Mouse (Mus musculus) 416B (cell line): ENCODE measurements at regions not wholly inside any gene's neighbourhood (a gene's known extent, or its start where the extent isn't known, plus 50 kb on each side); places are given as distances from the start of the nearest gene placed in this dataset.
A peak's percentile ranks its signal among the peaks of the same experiment; 100 is the strongest.

Experiments used
- DNase-seq: peaks from one replicate; pipeline ENCODE4 v3.0.0; 2011; ENCODE audit warnings: low read depth

DNA sequence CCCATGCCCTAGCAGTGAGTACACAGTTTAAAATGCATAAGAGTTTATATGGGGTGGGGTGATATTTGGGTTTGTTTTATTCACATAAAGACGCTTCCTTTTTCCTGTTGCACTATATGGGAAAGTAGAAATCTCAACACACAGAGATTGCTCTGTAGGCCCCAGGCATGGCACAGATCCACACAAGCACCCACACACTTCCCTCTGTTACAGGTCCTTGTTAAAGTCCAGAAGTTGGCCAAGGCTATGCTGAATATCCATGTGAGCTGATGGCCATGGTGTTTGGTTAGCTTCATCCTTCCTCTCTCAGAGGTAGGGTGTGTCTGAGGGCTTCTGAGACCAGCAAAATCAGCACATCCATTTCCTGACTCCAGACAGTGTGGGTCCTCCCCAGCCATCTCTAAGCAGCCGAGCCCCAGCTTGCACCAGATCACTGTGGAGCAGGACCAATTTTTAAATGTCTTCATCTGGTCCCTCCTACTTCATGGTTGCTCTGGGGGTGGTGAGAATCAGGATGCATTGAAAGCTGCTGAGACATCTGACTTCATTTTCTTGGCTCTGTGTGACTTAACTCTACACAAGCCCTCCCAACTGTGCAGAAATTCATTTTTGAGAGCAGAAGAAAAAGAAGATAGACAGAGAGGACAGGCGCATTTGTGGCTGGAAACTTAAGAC is 360.3 kb upstream of the Nr3c2 start:
- DNase-seq, result peak; percentile 19

DNA sequence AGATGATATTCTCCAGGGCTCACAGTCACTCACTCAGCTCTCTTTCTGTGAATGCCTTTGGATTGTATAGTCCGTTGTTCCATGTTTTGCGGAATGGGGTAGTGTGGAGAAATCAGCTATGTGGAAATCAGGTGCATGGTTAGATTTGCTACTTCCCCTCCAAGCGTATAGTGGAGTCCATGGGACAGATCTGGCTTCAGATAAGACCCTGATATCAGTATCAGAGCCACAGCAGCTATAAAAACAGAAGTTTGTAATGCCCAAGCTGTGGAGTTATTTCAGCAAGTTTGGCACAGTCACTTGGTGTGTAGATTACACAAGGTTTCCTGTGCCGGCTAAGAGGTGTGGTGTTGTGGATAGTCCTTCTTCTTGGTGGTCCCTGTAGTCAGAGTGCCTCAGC is 359.6 kb upstream of the Nr3c2 start:
- DNase-seq, result peak; percentile 84

DNA sequence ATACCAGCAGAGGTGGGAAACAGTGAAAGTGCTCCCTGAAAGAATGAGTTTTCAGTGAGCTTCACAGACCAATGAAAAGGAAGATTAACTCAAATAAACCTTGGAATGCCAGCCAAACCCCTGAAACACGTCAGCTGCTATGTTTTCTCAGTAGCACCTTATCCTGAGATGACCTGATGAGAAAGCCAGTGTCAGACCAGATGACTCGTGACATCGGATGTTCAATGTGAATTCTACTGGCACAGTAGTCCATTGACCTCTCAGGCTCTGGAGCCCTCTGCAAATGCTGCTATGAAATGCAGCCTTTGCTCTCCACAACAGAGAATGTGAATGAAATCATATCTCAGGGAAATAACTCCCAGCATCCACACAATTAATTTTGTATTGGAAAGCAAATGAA is 358.6 kb upstream of the Nr3c2 start:
- no peak for DNase-seq

DNA sequence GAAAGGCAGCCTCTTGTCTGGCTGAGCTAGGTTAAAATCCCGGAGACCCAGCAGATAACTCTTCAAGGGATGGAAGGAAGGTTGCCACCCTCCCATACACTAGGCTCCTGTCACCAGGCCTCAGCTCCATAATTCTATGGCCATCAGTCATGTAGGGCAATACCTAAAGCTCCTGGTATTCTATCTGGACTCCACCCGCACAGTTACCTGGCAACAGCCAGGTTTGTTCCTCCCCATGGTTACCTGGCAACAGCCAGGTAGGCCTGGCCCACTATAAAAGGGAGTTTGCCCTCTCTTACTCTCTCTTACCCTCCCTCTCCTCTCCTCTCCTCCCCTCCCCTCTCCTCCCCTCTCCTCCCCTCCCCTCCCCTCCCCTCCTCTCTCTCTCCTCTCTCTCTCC is 347.6 kb upstream of the Nr3c2 start:
- DNase-seq, result no peak

DNA sequence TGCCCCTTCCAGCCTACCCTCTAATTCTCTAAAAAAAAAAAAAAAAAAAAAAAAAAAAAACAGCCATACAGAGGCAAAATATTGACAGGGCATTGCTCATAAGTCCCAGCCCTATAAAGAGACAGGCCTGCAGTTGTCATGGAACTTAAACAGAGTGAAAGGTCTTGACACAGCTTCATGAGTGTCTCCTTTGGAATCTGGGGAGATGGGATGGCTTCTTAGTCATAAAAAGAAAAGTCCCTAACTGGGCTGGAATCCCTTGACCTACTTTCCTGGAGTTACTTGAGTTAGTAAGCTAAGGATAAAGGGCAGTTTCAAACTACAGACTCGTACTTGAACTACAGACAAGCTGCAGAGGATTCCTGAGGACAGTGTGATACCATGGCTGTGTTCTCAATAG is 297.7 kb upstream of the Nr3c2 start:
- DNase-seq, result no peak

DNA sequence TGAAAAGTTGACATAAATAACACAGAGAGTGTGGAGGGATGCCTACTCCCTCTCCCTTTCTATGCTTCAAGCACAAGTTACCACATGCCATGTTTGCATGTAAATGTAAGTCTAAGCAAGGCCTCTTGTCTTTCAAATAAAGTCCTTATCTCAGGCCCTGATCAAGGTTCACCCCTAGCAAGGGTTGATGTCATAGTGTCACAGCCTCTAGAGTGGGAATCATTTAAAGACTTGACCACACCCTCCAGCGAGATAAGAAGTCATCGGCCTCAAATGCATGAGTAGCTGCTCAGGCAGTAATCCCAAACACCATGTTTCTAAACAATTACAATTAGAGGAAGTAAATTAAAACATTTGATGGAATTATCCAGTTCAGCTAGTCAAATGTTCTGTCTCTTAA is 280.5 kb upstream of the Nr3c2 start:
- DNase-seq, result no peak

DNA sequence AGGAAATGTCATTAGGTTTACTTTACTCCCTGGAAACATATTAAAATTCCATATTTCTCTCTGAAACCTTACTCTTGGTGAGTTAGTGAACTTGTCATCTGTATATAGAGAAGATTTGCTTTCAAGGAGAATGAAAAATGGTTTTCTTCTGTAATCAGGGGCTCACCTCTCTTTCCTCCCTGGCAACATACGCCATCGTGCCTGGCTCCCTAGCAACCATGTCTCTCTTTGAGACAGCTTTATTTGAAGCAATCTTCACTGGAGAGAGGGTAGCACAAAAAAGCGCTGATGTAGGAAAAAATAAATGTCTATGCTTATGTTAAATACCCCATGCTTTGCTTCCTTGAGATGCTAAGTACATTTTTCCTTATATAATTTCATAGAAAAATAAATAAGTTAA is 278.4 kb upstream of the Nr3c2 start:
- no peak for DNase-seq

DNA sequence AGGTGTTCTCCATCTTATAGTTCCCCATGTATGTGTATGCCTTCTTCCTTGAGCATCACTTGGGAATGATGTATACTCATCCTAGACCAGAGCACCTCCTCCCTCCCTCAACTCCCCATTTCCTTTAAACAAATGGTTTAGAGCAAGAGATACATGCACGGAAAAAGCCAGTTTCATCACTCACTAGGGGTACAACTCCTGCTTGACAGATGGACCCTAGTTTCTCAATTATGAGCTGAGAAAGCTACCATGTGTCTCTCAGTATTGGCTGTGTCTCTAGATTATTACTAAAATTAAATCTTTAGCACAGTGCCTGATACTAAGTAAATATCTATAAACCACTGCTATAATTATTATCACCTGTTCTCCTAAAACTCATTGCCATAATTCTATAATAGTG is 266.2 kb upstream of the Nr3c2 start:
- DNase-seq, result no peak
